Mouse (Mus musculus): ENCODE measurements around the gene Epop. TPM values are rescaled to one million over a fixed set of nuclear protein-coding genes. Genes with fewer than 3 reads are reported as not detected.
"Not testable (repeated sequence)": the region's sequence is repeated elsewhere in the genome, so short reads cannot be mapped to it uniquely, and the experiment has no call there.

Epop gene
- polyA plus RNA-seq, 1 experiment from 2014 or later, result 1.5 TPM

DNA sequence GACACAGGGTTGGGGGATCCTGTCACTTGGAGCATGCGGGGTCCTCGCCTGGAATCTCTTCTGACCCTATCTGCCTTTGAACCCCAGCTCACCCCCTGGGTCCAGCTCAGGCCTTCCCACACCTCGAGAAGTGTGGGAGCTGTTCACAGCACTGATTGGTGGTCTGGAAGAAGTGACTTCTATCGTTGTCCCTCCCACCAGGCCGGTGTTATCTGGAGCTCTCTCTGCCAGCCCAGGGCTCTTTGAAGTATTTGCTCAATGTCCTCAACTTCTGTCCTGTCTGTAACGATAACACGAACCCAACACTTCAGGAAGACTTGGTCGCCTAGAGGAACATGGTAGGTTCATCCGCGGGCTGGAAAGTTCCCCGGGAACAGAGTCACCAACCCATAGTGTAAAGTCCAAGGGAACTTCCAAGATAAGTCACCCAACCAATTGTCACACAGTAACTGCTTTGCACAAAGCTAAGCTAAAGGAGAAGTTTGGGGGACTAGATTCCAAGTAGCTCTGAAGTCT is 29.3 kb upstream of the Epop start:
- ATAC-seq (replicated peaks; ENCODE audit: insufficient number of reproducible peaks, low FRiP score, low TSS enrichment), result no peak
- peak overlapping the region; percentile 86 for H3K4me2 ChIP-seq
- H3K9me3 ChIP-seq (replicated peaks; ENCODE audit: control insufficient read depth, low read length), result no peaks in the 10 kb centered on the region
- WGBS (ENCODE audit: insufficient replicate concordance), result 21% methylated on average over 11 of the region's 11 CpGs
- H3K27ac ChIP-seq (ENCODE audit: low read depth, low read length), result no peak overlapping the region
- no peaks in the 10 kb centered on the region for H3K36me3 ChIP-seq (ENCODE audit: control insufficient read depth, insufficient read depth, low read length)
- peaks cover 8% of the 10 kb centered on the region for H3K27me3 ChIP-seq (ENCODE audit: control insufficient read depth, insufficient read depth, low read length)
- H3K4me3 ChIP-seq (ENCODE audit: low read depth, low read length), result no peak overlapping the region
- H3K4me1 ChIP-seq (ENCODE audit: control insufficient read depth, insufficient read depth, low read length), result peaks cover 48% of the 10 kb centered on the region
- no peak overlapping the region for H3K9ac ChIP-seq (ENCODE audit: low read depth, low read length)

DNA sequence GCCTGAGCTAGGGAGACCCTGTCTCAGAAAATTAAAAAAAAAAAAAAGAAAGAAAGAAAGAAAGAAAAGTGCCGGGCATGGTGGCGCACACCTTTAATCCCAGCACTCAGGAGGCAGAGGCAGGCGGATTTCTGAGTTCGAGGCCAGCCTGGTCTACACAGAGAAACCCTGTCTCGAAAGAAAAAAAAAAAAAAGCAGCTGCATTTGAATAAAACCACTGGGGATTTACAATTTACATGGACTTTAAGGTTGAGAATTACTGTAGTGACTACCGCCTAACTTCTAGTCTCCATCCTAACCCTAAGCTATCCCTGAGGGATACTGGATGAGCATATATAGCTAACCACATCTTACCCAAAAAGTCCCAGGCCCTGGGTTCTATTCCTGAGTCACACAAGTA is 28.5 kb upstream of the Epop start:
- H3K4me3 ChIP-seq (ENCODE audit: low read depth, low read length); H3K9me3 ChIP-seq (replicated peaks; ENCODE audit: control insufficient read depth, low read length); H3K9ac ChIP-seq (ENCODE audit: low read depth, low read length); H3K27me3 ChIP-seq (ENCODE audit: control insufficient read depth, insufficient read depth, low read length); H3K4me2 ChIP-seq; H3K27ac ChIP-seq (ENCODE audit: low read depth, low read length); ATAC-seq (replicated peaks; ENCODE audit: insufficient number of reproducible peaks, low FRiP score, low TSS enrichment); H3K36me3 ChIP-seq (ENCODE audit: control insufficient read depth, insufficient read depth, low read length): not testable (repeated sequence)
- WGBS (ENCODE audit: insufficient replicate concordance), result 80% methylated on average over 6 of the region's 6 CpGs
- peaks cover 48% of the 10 kb centered on the region for H3K4me1 ChIP-seq (ENCODE audit: control insufficient read depth, insufficient read depth, low read length)

DNA sequence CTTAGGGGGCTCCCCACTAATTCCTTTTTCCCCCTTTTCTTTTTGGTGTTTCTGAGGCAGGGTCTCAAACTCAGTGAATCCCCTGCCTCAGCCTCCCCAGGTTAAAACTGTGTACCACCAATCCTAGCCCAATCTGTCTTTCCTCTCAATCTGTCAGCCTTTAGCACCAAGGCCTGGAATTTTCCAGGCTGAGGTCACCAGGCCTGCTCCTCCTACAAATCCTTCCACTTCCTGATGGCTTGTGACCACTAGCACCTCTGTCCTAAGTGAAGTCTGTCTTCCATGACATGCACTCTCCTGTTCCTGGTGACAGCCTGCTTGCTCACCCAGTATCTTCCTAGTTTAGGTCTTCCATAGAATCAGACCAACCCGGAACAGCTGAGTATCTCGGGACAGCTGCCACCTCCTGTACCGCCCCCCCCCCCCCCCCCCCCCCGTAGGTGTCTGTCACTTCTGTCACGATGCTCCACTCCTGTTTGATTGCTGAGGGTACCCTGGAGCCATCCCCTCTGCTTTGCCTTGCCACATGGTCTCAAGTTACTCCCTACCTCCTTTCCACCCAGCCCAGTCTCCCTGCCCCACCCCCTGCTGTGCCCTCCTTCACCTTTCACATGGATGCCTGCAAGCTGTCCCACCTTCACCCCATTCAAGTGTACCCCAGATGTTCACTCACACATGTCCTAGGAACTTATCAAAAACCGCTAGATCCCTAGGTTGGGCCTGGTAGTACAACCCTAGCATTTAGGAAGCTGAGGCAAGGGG is 27.9 kb upstream of the Epop start:
- peak overlapping the region; percentile 35 for H3K27ac ChIP-seq (ENCODE audit: low read depth, low read length)
- no peak overlapping the region; the same call in 1 of the 2 replicates for H3K4me2 ChIP-seq
- H3K27me3 ChIP-seq (ENCODE audit: control insufficient read depth, insufficient read depth, low read length), result peaks cover 7% of the 10 kb centered on the region
- 45% methylated on average over 3 of the region's 6 CpGs for WGBS (ENCODE audit: insufficient replicate concordance)
- no peak overlapping the region for H3K4me3 ChIP-seq (ENCODE audit: low read depth, low read length)
- no peaks in the 10 kb centered on the region for H3K36me3 ChIP-seq (ENCODE audit: control insufficient read depth, insufficient read depth, low read length)
- H3K9ac ChIP-seq (ENCODE audit: low read depth, low read length), result no peak overlapping the region
- ATAC-seq (replicated peaks; ENCODE audit: insufficient number of reproducible peaks, low FRiP score, low TSS enrichment), result no peak
- peaks cover 45% of the 10 kb centered on the region for H3K4me1 ChIP-seq (ENCODE audit: control insufficient read depth, insufficient read depth, low read length)
- no peaks in the 10 kb centered on the region for H3K9me3 ChIP-seq (replicated peaks; ENCODE audit: control insufficient read depth, low read length)

DNA sequence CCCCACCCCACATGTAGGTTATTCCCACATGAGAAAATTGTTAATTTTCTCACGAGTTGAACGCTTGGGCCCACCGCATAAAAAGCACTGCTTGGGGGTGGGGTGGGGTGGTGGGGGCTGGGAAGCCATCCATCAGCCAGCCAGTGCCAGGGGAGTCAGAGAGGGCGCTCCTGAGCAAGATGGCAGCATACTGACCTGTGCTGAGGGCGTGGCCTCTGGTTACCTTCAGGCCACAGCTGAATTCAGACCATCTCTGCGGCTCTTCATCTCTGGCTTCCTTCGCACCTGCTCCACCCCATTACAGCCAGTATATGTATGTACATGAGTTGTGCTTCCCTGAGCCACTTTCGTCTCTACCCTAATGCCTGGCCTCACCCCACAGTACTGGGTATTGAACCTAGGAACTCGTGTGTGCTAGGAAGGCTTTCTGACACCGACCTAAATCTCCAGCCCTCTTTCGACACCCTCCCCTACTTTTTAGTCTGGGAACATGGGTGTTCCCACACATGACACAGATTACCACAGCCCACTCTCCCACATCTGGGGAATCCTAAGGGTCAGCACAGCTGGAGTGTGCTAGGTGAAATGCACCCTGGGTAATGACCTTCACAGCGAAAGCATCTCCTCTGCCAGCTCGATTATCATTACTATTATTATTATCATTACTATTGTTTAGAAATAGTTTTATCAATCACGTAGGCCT is 26.9 kb upstream of the Epop start:
- H3K4me1 ChIP-seq (ENCODE audit: control insufficient read depth, insufficient read depth, low read length), result peaks cover 36% of the 10 kb centered on the region
- H3K36me3 ChIP-seq (ENCODE audit: control insufficient read depth, insufficient read depth, low read length), result no peaks in the 10 kb centered on the region
- no peak overlapping the region for H3K27ac ChIP-seq (ENCODE audit: low read depth, low read length)
- H3K4me2 ChIP-seq, result no peak overlapping the region
- H3K9me3 ChIP-seq (replicated peaks; ENCODE audit: control insufficient read depth, low read length), result no peaks in the 10 kb centered on the region
- ATAC-seq (replicated peaks; ENCODE audit: insufficient number of reproducible peaks, low FRiP score, low TSS enrichment), result no peak
- no peaks in the 10 kb centered on the region; the same call in 1 of the 2 replicates for H3K27me3 ChIP-seq (ENCODE audit: control insufficient read depth, insufficient read depth, low read length)
- H3K4me3 ChIP-seq (ENCODE audit: low read depth, low read length), result no peak overlapping the region
- WGBS (ENCODE audit: insufficient replicate concordance), result 69% methylated on average over 14 of the region's 14 CpGs
- no peak overlapping the region for H3K9ac ChIP-seq (ENCODE audit: low read depth, low read length)

DNA sequence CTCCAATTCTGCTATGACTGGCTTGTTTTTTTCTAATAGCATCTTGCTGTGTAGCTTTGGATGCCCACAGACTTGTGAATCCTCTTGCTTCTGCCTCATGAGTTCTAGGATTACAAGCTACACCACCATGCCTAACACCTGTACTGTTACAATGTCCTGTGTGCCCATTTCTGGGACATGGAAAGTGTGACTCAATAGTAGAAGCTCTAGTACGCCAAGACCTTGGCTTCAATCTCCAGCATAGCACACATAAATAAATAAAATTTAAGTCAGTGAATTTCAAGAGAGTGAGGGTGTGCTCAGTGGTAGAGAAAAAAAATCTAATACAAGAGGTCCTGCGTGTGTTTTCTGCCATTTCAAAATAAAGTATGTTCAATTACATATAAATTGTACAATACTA is 24.7 kb upstream of the Epop start:
- Histone ChIP-seq H3K27me3 (ENCODE audit: control insufficient read depth, insufficient read depth, low read length) (no peaks in the 10 kb centered on the region), H3K36me3 (ENCODE audit: control insufficient read depth, insufficient read depth, low read length) (no peaks in the 10 kb centered on the region), H3K9ac (ENCODE audit: low read depth, low read length) (no peak overlapping the region), H3K4me1 (ENCODE audit: control insufficient read depth, insufficient read depth, low read length) (peaks cover 21% of the 10 kb centered on the region), H3K27ac (ENCODE audit: low read depth, low read length) (no peak overlapping the region), H3K9me3 (replicated peaks; ENCODE audit: control insufficient read depth, low read length) (no peaks in the 10 kb centered on the region), H3K4me3 (ENCODE audit: low read depth, low read length) (no peak overlapping the region), H3K4me2 (no peak overlapping the region)
- no peak for ATAC-seq (replicated peaks; ENCODE audit: insufficient number of reproducible peaks, low FRiP score, low TSS enrichment)
- 89% methylated on average over 2 of the region's 2 CpGs for WGBS (ENCODE audit: insufficient replicate concordance)

DNA sequence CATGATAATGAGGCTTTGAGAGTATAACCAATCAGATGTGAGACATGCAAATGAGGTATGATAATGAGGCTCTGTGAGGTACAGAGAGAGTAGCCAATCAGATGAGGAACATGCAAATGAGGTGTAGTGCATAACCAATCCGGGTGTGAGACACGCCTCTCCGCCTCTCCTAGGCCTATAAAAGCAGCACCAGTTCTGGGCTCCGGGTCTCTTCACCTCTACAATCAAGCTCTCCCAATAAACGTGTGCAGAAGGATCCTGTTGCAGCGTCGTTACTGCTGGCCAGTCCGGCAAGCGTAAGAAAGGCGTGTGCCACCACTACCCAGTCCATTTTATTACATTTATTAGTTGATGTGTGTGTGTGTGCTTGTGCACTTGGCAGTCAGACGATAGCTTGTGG is 23.9 kb upstream of the Epop start:
- H3K27ac ChIP-seq (ENCODE audit: low read depth, low read length); ATAC-seq (replicated peaks; ENCODE audit: insufficient number of reproducible peaks, low FRiP score, low TSS enrichment); H3K36me3 ChIP-seq (ENCODE audit: control insufficient read depth, insufficient read depth, low read length); H3K9ac ChIP-seq (ENCODE audit: low read depth, low read length); H3K4me3 ChIP-seq (ENCODE audit: low read depth, low read length); H3K4me2 ChIP-seq; H3K27me3 ChIP-seq (ENCODE audit: control insufficient read depth, insufficient read depth, low read length); H3K9me3 ChIP-seq (replicated peaks; ENCODE audit: control insufficient read depth, low read length): not testable (repeated sequence)
- peaks cover 14% of the 10 kb centered on the region for H3K4me1 ChIP-seq (ENCODE audit: control insufficient read depth, insufficient read depth, low read length)
- WGBS (ENCODE audit: insufficient replicate concordance), result 92% methylated on average over 11 of the region's 11 CpGs

DNA sequence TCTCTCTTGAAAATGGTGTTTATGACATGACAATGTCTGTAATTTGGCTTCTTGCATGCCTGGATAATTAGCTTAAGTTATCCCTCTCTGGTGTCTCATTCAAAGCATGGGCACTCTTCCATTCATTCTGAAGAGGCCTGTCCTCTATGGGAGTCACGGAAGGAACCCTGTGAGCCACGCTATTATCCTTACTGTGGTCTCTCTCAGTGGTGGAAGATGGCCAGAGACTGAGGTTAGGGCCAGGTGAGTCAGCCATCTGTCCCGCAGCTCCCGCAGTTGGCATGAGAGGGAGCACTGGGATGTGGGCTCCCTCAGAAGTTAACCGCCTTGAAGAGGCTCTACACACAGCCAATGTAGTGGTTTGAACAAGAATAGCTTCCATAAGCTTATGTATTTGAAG is 20.8 kb upstream of the Epop start:
- H3K27ac ChIP-seq (ENCODE audit: low read depth, low read length), result no peak overlapping the region
- ATAC-seq (replicated peaks; ENCODE audit: insufficient number of reproducible peaks, low FRiP score, low TSS enrichment), result no peak
- H3K27me3 ChIP-seq (ENCODE audit: control insufficient read depth, insufficient read depth, low read length), result no peaks in the 10 kb centered on the region
- 66% methylated on average over 5 of the region's 5 CpGs for WGBS (ENCODE audit: insufficient replicate concordance)
- H3K9me3 ChIP-seq (replicated peaks; ENCODE audit: control insufficient read depth, low read length), result no peaks in the 10 kb centered on the region
- no peaks in the 10 kb centered on the region for H3K4me1 ChIP-seq (ENCODE audit: control insufficient read depth, insufficient read depth, low read length)
- H3K4me3 ChIP-seq (ENCODE audit: low read depth, low read length), result no peak overlapping the region
- no peak overlapping the region for H3K4me2 ChIP-seq
- H3K9ac ChIP-seq (ENCODE audit: low read depth, low read length), result no peak overlapping the region
- H3K36me3 ChIP-seq (ENCODE audit: control insufficient read depth, insufficient read depth, low read length), result no peaks in the 10 kb centered on the region

DNA sequence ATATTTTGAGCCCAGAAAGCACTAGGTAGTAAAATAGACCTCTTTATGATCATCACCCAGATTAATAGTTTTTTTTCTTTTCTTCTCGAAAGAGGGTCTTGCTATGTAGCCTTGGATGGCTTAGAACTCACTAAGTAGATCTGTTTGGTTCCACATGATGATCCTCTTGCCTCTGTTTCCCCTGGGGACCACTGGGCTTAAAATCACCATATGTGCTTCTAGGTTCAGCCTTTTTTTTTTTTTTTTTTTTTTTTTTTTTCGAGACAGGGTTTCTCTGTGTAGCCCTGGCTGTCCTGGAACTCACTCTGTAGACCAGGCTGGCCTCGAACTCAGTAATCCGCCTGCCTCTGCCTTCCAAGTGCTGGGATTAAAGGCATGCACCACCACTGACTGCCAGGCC is 19.0 kb upstream of the Epop start:
- not testable (repeated sequence) for H3K27ac ChIP-seq (ENCODE audit: low read depth, low read length); H3K4me1 ChIP-seq (ENCODE audit: control insufficient read depth, insufficient read depth, low read length)
- WGBS (ENCODE audit: insufficient replicate concordance), result 60% methylated on average over 4 of the region's 4 CpGs

More for the DNA sequence above, 19.0 kb upstream of the Epop start:
- not testable (repeated sequence) for H3K27me3 ChIP-seq (ENCODE audit: control insufficient read depth, insufficient read depth, low read length); H3K9me3 ChIP-seq (replicated peaks; ENCODE audit: control insufficient read depth, low read length); ATAC-seq (replicated peaks; ENCODE audit: insufficient number of reproducible peaks, low FRiP score, low TSS enrichment); H3K36me3 ChIP-seq (ENCODE audit: control insufficient read depth, insufficient read depth, low read length); H3K9ac ChIP-seq (ENCODE audit: low read depth, low read length); H3K4me3 ChIP-seq (ENCODE audit: low read depth, low read length); H3K4me2 ChIP-seq

All from heart, embryonic 11.5 days (tissue).